Mouse (Mus musculus) embryonic facial prominence, embryonic 13.5 days (tissue): Measurements from ENCODE around the gene 1600002K03Rik. TPM values are rescaled to one million over a fixed set of nuclear protein-coding genes. Genes with fewer than 3 reads are reported as not detected.

Source experiments
- ATAC-seq: fragments of 200-750 bp; cut with Nextera tagmentation; 2 replicates; pipeline ENCODE4 v1.8.0; 2017; ENCODE audit warnings: low read depth; ENCODE audit not compliant: insufficient number of reproducible peaks, insufficient read depth, low FRiP score, low TSS enrichment
- H3K27ac ChIP-seq: fragments of 300-500 bp; sonication (generic); 2 replicates; pipeline ENCODE4 v1.5.1; 2015; ENCODE audit warnings: moderate library complexity, mild to moderate bottlenecking, inconsistent platforms
- H3K27me3 ChIP-seq: fragments of 300-500 bp; sonication (generic); 2 replicates; pipeline ENCODE4 v1.6.1; 2015; ENCODE audit warnings: mild to moderate bottlenecking, inconsistent platforms
- H3K36me3 ChIP-seq: fragments of 300-500 bp; sonication (generic); 2 replicates; pipeline ENCODE4 v1.6.1; 2015; ENCODE audit warnings: mild to moderate bottlenecking, inconsistent platforms
- H3K4me1 ChIP-seq: fragments of 300-500 bp; sonication (generic); 2 replicates; pipeline ENCODE4 v1.6.1; 2015; ENCODE audit warnings: inconsistent platforms
- H3K4me2 ChIP-seq: fragments of 300-500 bp; sonication (generic); 2 replicates; pipeline ENCODE4 v1.6.1; 2015; ENCODE audit warnings: moderate library complexity, mild to moderate bottlenecking, inconsistent platforms
- H3K4me3 ChIP-seq: fragments of 300-500 bp; sonication (generic); 2 replicates; pipeline ENCODE4 v1.5.1; 2015; ENCODE audit warnings: mild to moderate bottlenecking, inconsistent platforms
- H3K9ac ChIP-seq: fragments of 300-500 bp; sonication (generic); 2 replicates; pipeline ENCODE4 v1.6.1; 2015; ENCODE audit warnings: mild to moderate bottlenecking, inconsistent platforms
- H3K9me3 ChIP-seq: fragments of 300-500 bp; sonication (generic); 2 replicates; pipeline ENCODE4 v1.6.1; 2016; ENCODE audit warnings: inconsistent platforms
- WGBS: fragments of 180-500 bp; shearing (Covaris S2); methylation state at CpG from one replicate; pipeline ENCODE4 v1.1.7; 2015; ENCODE audit warnings: mixed read lengths; 5-methylcytosine and 5-hydroxymethylcytosine counted together
- polyA plus RNA-seq: library from polyadenylated mRNA; unstranded; fragments of >200 nt; fragmentation: Nextera tagmentation; extraction: Ambion mirVana; gene quantifications from 2 replicates; pipeline ENCODE4 v1.2.1, GENCODE M21; 2015

1600002K03Rik gene
- polyA plus RNA-seq, 1 experiment from 2014 or later: 11.6 TPM

DNA sequence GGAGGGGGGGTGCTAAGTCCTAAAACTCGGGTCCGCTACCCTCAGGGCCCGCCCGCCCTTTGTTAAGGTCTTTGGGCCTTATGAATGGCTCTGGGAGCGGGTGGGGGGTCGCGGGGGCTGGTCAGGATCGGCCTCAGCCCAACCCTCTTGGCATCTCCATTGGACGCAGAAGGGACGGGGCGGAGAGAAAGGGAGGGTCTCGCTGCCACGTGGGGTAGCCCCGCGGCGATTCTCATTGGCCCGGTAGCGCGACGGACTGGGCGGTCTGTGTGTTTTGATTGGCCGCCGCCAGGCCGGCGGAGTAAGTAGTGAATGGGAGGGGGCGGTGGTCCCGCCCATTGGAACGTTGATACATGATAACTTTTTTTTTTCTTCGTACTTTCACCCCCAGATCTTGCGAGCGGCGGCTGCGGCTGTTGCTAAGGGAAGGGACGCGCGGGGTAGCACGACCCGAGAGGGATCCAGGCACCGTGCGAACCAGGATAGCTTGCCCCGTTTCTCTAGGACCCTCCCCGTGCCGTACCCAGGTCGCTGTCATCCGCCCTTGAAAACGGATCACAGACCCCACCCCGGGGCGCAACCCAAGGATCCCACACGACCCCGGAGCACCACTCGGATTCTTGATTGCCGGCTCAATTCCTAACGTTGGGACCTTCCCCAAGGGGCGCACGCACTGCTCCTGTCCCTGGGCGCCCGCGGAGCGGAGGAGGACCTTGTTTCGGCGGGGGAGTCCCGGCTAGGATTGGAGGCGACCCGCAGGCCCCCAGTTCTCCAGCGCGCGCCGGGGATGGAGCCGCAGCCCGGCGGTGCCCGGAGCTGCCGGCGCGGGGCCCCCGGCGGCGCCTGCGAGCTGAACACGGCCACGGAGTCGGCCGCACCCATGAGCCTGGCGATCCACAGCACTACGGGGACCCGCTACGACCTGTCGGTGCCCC is 23.2 kb upstream of the 1600002K03Rik start:
- peaks cover 66% of the 10 kb centered on the region for H3K36me3 ChIP-seq

DNA sequence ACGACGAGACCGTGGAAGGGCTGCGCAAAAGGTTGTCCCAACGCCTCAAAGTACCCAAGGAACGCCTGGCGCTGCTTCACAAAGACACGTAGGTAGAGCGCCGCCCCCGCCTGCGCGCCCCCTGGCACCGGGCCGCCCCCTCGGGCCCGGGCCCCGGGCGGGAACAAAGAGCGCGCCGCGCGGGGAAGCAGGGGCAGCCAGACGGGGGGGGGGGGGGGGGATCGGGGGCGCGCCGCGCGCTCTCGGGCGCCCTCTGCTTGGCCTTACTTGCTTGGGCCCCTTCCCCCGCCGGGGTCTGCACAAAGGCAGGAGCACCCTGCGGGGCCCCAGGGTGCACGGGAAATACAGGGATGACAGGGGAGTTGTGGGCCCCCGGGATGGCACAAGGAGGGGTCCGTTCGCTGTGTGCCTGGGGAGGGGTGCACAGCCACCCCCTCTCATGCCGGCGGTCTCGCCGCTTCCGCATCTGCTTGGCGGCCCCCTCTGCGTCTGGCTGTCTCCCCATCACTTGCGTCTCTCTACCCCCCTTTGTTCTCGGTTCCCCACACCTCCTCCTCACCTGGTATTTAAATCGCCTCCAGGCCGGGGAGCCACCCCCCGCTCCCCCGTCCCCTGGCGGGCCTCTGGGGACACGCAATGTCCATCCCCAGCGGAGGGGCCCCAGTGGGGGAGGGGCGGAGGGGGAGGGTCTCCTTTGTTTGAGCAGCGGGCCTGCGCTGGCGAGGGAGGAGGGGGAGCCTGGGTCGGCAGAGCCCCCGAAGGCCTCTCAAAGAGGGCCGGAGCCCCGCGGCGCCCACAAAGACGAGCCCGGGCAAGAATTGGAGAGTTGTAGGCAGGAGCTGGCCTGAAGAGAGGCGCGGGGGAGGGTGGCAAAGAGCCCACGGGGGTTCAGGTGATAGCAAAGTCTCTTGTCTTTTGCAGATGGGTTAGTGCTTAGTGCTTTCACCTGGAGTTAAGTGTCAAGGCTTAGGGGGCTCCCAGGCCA is 22.2 kb upstream of the 1600002K03Rik start:
- under 1% methylated on average over 59 of the region's 71 CpGs for WGBS
- H3K27me3 ChIP-seq: no peaks in the 10 kb centered on the region
- H3K9me3 ChIP-seq: no peaks in the 10 kb centered on the region
- H3K4me3 ChIP-seq: peak overlapping the region; percentile 97
- peak overlapping the region; percentile 100 for H3K27ac ChIP-seq
- peak overlapping the region; percentile 96 for H3K9ac ChIP-seq
- no peak for ATAC-seq
- H3K4me2 ChIP-seq: peak overlapping the region; percentile 98
- peaks cover 66% of the 10 kb centered on the region for H3K36me3 ChIP-seq
- peaks cover 63% of the 10 kb centered on the region for H3K4me1 ChIP-seq

More for the DNA sequence above, 23.2 kb upstream of the 1600002K03Rik start:
- Histone ChIP-seq H3K4me1 (peaks cover 61% of the 10 kb centered on the region), H3K9ac (peak overlapping the region; percentile 96), H3K9me3 (no peaks in the 10 kb centered on the region), H3K4me2 (peak overlapping the region; percentile 98), H3K27me3 (no peaks in the 10 kb centered on the region), H3K4me3 (peak overlapping the region; percentile 97), H3K27ac (peak overlapping the region; percentile 100)
- WGBS: under 1% methylated on average over 87 of the region's 88 CpGs
- peak; percentile 70 for ATAC-seq

DNA sequence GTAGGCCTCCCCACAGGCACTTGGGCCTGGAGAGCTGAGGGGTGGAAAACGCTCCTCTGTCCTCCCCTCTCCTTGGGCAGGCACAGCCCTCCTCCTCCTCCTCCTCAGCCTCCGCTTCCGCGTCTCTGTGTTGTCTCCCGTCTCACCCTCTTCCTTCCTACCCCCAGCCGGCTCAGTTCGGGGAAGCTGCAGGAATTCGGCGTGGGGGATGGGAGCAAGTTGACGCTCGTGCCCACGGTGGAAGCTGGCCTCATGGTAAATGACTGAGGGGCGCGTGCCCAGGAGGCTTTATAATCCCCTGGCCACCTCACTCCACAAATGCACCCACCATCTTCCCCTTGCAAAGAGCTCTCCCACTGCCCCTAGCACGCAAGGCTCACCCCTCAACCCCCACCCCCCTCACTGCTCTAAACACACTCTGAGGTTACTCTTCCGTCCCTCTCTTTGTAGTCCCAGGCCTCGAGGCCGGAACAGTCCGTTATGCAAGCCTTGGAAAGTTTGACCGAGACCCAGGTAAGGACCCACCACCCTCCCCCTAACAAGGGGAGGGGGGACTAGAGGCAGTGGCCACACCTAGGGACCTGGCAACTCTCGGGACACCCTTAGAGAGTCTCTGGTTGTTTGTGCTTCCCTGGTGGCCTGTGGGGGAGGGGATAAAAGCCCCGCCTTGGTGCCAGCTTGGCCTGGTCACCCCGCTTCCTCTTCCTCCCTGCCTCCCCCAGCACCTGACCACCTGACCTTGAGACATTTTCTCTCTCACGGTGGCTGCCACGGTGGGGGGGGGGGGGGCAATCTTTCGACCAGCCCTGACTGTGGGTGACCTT is 21.3 kb upstream of the 1600002K03Rik start:
- ATAC-seq: no peak
- Histone ChIP-seq H3K27ac (peak overlapping the region; percentile 100), H3K9ac (peak overlapping the region; percentile 96), H3K9me3 (no peaks in the 10 kb centered on the region), H3K4me2 (peak overlapping the region; percentile 98), H3K36me3 (peaks cover 66% of the 10 kb centered on the region), H3K4me3 (peak overlapping the region; percentile 97), H3K27me3 (no peaks in the 10 kb centered on the region), H3K4me1 (peaks cover 61% of the 10 kb centered on the region)
- WGBS: under 1% methylated on average over 26 of the region's 26 CpGs

DNA sequence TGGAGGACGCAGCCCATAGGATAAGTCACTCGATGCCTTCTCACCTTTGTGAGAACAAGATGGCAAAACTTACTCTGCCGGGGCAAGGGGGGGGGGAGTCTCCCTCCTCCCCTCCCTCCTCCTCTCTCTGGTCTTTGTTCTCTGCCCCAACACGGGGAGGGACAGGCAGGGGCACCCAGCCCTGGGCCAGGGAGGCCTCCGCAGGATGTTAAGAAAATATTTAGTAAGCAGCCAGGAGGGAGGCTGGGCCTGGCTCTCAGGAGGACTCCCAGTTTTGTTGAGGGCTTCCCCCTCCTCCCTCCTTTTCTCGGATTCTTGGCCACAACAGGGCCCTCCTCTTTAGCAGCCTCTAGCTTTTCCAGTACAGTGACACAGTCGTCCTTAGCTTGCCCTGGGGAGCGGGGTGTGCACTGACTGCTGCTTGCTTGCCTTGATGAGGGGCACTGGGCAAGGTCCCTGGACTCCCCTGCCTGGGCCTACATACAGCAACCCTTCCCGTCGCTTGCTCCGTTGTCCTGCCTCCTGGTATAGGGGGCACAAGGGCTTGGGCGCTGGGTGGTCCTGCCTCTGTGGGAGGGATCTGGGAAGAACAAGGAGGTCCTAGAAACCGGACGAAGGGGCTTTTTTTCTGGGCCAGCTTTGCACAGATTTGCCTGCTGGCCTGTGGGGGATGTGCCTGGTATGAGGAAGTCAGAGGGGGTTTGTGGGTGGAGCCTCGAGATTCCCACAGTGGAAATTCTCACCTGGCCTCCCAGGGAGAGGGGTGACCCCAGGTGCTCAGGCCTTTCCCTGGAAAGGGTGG is 20.5 kb upstream of the 1600002K03Rik start:
- H3K36me3 ChIP-seq: peaks cover 67% of the 10 kb centered on the region
- H3K27ac ChIP-seq: peak overlapping the region; percentile 100
- peaks cover 63% of the 10 kb centered on the region for H3K4me1 ChIP-seq

DNA sequence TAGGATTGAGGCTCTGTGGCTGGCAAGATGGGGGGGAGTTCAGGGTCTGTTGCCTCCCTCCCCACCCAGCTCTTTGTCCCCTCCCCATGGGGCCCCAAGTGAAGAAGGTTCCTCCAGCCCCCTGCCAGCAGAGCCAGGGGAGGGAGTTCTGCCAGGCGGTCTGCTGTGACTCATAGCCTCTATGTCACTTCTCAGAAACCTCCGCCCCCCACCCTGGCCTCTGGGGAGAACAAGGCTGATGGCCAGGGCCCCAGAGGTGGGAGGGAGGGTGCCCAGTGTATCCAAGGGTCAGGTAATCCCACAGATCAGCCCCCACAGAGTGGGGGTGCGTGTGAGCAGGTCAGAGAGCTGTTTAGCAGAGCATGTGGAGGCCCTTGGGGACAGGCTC is 19.9 kb upstream of the 1600002K03Rik start:
- Histone ChIP-seq H3K4me2 (peak overlapping the region; percentile 98), H3K27ac (peak overlapping the region; percentile 100), H3K4me1 (peaks cover 62% of the 10 kb centered on the region), H3K27me3 (no peaks in the 10 kb centered on the region), H3K4me3 (peak overlapping the region; percentile 97), H3K9me3 (no peaks in the 10 kb centered on the region), H3K9ac (peak overlapping the region; percentile 96), H3K36me3 (peaks cover 71% of the 10 kb centered on the region)
- ATAC-seq: no peak
- WGBS: 40% methylated on average over 3 of the region's 3 CpGs

More for the DNA sequence above, 20.5 kb upstream of the 1600002K03Rik start:
- ATAC-seq: no peak
- H3K9me3 ChIP-seq: no peaks in the 10 kb centered on the region
- H3K27me3 ChIP-seq: no peaks in the 10 kb centered on the region
- H3K4me2 ChIP-seq: peak overlapping the region; percentile 98
- H3K4me3 ChIP-seq: peak overlapping the region; percentile 97
- peak overlapping the region; percentile 96 for H3K9ac ChIP-seq
- WGBS: 2% methylated on average over 15 of the region's 15 CpGs

DNA sequence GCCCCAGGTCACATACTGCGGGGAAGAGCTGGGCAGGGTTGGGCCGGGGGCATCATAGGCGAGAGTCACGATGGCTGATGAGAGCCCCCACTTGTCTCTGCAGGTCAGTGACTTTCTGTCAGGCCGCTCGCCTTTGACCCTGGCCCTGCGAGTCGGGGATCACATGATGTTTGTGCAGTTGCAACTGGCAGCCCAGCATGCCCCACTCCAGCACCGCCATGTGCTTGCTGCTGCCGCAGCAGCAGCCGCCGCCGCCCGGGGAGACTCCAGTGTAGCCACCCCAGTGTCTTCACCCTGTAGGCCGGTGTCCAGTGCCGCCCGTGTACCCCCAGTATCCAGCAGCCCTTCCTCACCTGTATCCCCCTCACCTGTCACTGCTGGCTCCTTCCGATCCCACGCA is 19.0 kb upstream of the 1600002K03Rik start:
- H3K9me3 ChIP-seq: no peaks in the 10 kb centered on the region
- H3K36me3 ChIP-seq: peaks cover 71% of the 10 kb centered on the region
- no peak for ATAC-seq
- peak overlapping the region; percentile 98 for H3K4me2 ChIP-seq
- H3K4me3 ChIP-seq: peak overlapping the region; percentile 97; the same call in 1 of the 2 replicates
- H3K27ac ChIP-seq: peak overlapping the region; percentile 100
- H3K4me1 ChIP-seq: peaks cover 68% of the 10 kb centered on the region
- 82% methylated on average over 19 of the region's 19 CpGs for WGBS
- no peaks in the 10 kb centered on the region for H3K27me3 ChIP-seq
- H3K9ac ChIP-seq: peak overlapping the region; percentile 96; the same call in 1 of the 2 replicates

DNA sequence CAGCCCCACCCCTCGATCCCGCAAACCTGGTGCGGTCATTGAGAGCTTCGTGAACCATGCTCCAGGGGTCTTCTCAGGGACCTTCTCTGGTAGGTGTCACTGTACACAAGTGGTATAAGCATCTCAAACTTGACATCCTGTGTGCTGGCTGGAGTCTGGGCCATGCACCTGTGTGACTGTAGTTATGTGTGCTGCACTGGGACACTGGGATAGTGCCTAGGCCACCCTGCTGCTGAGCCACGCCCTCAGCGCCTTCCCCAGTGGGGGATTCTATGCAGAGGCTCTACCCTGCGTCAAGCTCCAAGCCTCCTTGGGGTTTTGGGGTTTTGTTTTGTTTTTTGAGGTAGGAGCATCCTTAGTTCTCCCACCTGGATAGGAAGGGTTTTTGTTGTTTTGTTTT is 18.4 kb upstream of the 1600002K03Rik start:
- H3K27me3 ChIP-seq: no peaks in the 10 kb centered on the region
- peak overlapping the region; percentile 96; the same call in 1 of the 2 replicates for H3K9ac ChIP-seq
- WGBS: 81% methylated on average over 7 of the region's 7 CpGs
- no peak for ATAC-seq
- H3K4me3 ChIP-seq: 0 out of 2 replicates have a peak overlapping the region, but pooled peaks have one; percentile 0
- H3K4me2 ChIP-seq: no peak overlapping the region
- H3K36me3 ChIP-seq: peaks cover 71% of the 10 kb centered on the region
- H3K9me3 ChIP-seq: no peaks in the 10 kb centered on the region
- peaks cover 75% of the 10 kb centered on the region for H3K4me1 ChIP-seq
- H3K27ac ChIP-seq: peak overlapping the region; percentile 40; the same call in 1 of the 2 replicates

DNA sequence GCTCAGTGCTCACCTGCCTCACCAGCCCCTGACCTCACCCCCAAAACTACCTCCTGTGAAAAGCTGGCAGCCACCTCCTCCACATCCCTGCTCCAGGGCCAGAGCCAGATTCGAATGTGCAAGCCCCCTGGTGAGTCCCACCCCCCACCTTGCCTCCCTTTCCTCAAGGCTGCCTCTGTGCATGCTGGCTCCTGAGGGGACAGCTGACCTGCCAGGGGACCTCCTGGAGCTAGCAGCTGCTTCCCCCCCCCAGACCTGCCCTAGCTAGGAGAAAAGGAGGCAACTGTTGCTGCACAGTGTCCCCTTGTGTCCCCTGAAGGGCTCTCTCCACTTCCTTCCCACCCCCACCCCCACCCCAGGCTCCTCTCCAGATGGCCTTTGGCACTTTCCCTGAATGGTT is 17.5 kb upstream of the 1600002K03Rik start:
- H3K36me3 ChIP-seq: peaks cover 67% of the 10 kb centered on the region
- no peak overlapping the region for H3K4me3 ChIP-seq
- 0 out of 2 replicates have a peak overlapping the region, but pooled peaks have one; percentile 9 for H3K4me2 ChIP-seq
- H3K27me3 ChIP-seq: no peaks in the 10 kb centered on the region
- peak overlapping the region; percentile 40; the same call in 1 of the 2 replicates for H3K27ac ChIP-seq
- no peaks in the 10 kb centered on the region for H3K9me3 ChIP-seq
- peak overlapping the region; percentile 32 for H3K9ac ChIP-seq
- H3K4me1 ChIP-seq: peaks cover 80% of the 10 kb centered on the region
- WGBS: 27% methylated on average over 1 of the region's 1 CpGs
- no peak for ATAC-seq

DNA sequence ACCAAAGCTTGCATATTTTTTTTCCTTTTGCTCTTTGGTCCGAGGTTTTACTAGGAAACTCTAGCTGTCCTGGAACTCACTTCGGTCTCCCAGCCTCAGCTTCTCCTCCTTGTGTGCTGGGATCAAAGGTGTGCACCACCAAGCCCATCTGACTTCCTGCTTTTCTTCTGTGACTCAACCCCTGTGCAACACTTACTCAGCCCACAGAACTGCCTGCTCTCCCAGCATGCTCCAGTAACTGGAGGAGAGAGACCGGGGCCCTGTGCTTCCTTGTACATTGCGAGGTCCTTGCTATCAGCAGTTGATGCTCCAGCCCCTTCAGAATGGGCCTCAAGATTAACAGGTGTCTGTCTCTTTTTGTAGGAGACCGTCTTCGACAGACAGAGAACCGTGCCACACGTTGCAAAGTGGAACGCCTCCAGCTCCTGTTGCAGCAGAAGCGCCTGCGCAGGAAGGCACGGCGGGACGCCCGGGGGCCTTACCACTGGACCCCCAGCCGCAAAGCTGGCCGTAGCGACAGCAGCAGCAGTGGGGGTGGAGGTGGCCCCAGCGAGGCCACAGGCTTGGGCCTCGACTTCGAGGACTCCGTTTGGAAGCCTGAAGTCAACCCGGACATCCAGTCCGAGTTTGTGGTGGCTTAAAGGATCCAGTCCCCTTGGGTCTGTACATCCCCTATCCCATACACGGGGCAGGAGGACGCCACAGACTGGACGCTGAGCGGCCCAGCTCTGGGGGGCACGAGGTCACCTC is 16.6 kb upstream of the 1600002K03Rik start:
- H3K4me3 ChIP-seq: no peak overlapping the region
- ATAC-seq: no peak
- no peak overlapping the region for H3K4me2 ChIP-seq
- no peaks in the 10 kb centered on the region for H3K9me3 ChIP-seq
- H3K27me3 ChIP-seq: no peaks in the 10 kb centered on the region
- H3K9ac ChIP-seq: peak overlapping the region; percentile 37; the same call in 1 of the 2 replicates
- H3K36me3 ChIP-seq: peaks cover 65% of the 10 kb centered on the region
- peak overlapping the region; percentile 35 for H3K27ac ChIP-seq
- peaks cover 89% of the 10 kb centered on the region for H3K4me1 ChIP-seq
- WGBS: 79% methylated on average over 29 of the region's 29 CpGs
